Mouse (Mus musculus) CH12.LX (cell line): Measurements from ENCODE around the gene Cenpp. TPM values are rescaled to one million over a fixed set of nuclear protein-coding genes. Genes with fewer than 3 reads are reported as not detected.

Experiments
- DNase-seq: peaks from one replicate; pipeline ENCODE4 v3.0.0-alpha.2; 2013; ENCODE audit errors: extremely low read depth
- H3K27ac ChIP-seq: 2 replicates; pipeline ENCODE4 v1.5.1; 2012; ENCODE audit warnings: low read depth, mild to moderate bottlenecking, control low read depth, moderate library complexity; ENCODE audit not compliant: insufficient read depth
- H3K27me3 ChIP-seq: replicated peaks from 2 replicates; pipeline ENCODE3; 2012; ENCODE audit warnings: inconsistent platforms
- H3K36me3 ChIP-seq, 2 experiments: replicated peaks in 1 of 2; 2 replicates each; pipeline versions ENCODE3 to v1.6.1; 2012; ENCODE audit warnings: inconsistent platforms in 1 of 2, low read length in 1 of 2, mild to moderate bottlenecking in 1 of 2, mixed read lengths in 1 of 2, moderate library complexity in 1 of 2; ENCODE audit not compliant: control insufficient read depth in 1 of 2, insufficient read depth in 1 of 2
- H3K4me1 ChIP-seq, 2 experiments: 2 replicates each; pipeline ENCODE4 v1.6.1; 2012; ENCODE audit warnings: inconsistent platforms in 1 of 2, moderate library complexity in 1 of 2; ENCODE audit not compliant: insufficient read depth in 2 of 2, control insufficient read depth in 1 of 2
- H3K4me2 ChIP-seq: 2 replicates; pipeline ENCODE4 v1.6.1; 2012; ENCODE audit warnings: low read depth, mild to moderate bottlenecking, control low read depth; ENCODE audit not compliant: poor library complexity, insufficient read depth, severe bottlenecking
- H3K4me3 ChIP-seq, 3 experiments: fragments of 150-350 bp in 1 of 3; sonication (generic) in 1 of 3; replicated peaks in 1 of 3; 2 replicates each; pipeline versions ENCODE3 to v1.5.1; 2011 to 2012; ENCODE audit warnings: low read depth in 2 of 3, low read length in 2 of 3, mild to moderate bottlenecking in 2 of 3, moderate library complexity in 2 of 3, control low read depth in 1 of 3, improper control_type of control experiment in 1 of 3, inconsistent platforms in 1 of 3, mixed read lengths in 1 of 3; ENCODE audit not compliant: poor library complexity in 1 of 3
- H3K79me2 ChIP-seq: replicated peaks from 2 replicates; pipeline ENCODE4 v1.6.1; 2012; ENCODE audit warnings: mild to moderate bottlenecking, moderate library complexity; ENCODE audit not compliant: control insufficient read depth, poor library complexity, insufficient read depth, severe bottlenecking; ENCODE audit errors: extremely low read depth
- H3K9ac ChIP-seq: 2 replicates; pipeline ENCODE4 v1.6.1; 2012; ENCODE audit warnings: low read depth, mild to moderate bottlenecking, control low read depth, moderate library complexity; ENCODE audit not compliant: insufficient read depth
- H3K9me3 ChIP-seq: replicated peaks from 2 replicates; pipeline ENCODE3; 2012; ENCODE audit warnings: low read length, inconsistent platforms, mixed read lengths
- BHLHE40 ChIP-seq: IDR thresholded peaks from 2 replicates; pipeline ENCODE4 v1.6.1; 2011; ENCODE audit warnings: mild to moderate bottlenecking, low read depth, low read length, improper control_type of control experiment
- CHD2 ChIP-seq: IDR thresholded peaks from 2 replicates; pipeline ENCODE4 v1.6.1; 2011; ENCODE audit warnings: low read length, improper control_type of control experiment
- ELF1 ChIP-seq: IDR thresholded peaks from 2 replicates; pipeline ENCODE4 v1.6.1; 2014; ENCODE audit warnings: low read depth, mild to moderate bottlenecking, inconsistent platforms, low read length, improper control_type of control experiment
- ETS1 ChIP-seq: conservative IDR thresholded peaks from 2 replicates; pipeline ENCODE4 v1.6.1; 2012; ENCODE audit warnings: low read depth, mild to moderate bottlenecking, inconsistent platforms, low read length, improper control_type of control experiment, moderate library complexity
- GABPA ChIP-seq: IDR thresholded peaks from 2 replicates; pipeline ENCODE4 v1.6.1; 2012; ENCODE audit warnings: low read depth, low read length, improper control_type of control experiment, inconsistent platforms; ENCODE audit not compliant: insufficient replicate concordance
- HCFC1 ChIP-seq: IDR thresholded peaks from 2 replicates; pipeline ENCODE4 v1.6.1; 2012; ENCODE audit warnings: low read depth, mild to moderate bottlenecking, inconsistent platforms, low read length, improper control_type of control experiment
- IRF4 ChIP-seq: IDR thresholded peaks from 2 replicates; pipeline ENCODE4 v1.6.1; 2014; ENCODE audit warnings: low read depth, mild to moderate bottlenecking, inconsistent platforms, low read length, improper control_type of control experiment
- JUN ChIP-seq: IDR thresholded peaks from 2 replicates; pipeline ENCODE4 v1.6.1; 2011; ENCODE audit warnings: low read depth, mild to moderate bottlenecking, low read length, improper control_type of control experiment, moderate library complexity; ENCODE audit not compliant: insufficient read depth
- MAX ChIP-seq: IDR thresholded peaks from 2 replicates; pipeline ENCODE4 v1.6.1; 2011; ENCODE audit warnings: low read length, improper control_type of control experiment
- MAZ ChIP-seq: IDR thresholded peaks from 2 replicates; pipeline ENCODE4 v1.6.1; 2012; ENCODE audit warnings: low read depth, mild to moderate bottlenecking, inconsistent platforms, low read length, improper control_type of control experiment, moderate library complexity
- MYC ChIP-seq: IDR thresholded peaks from 2 replicates; pipeline ENCODE4 v1.6.1; 2011; ENCODE audit warnings: low read depth, mild to moderate bottlenecking, improper control_type of control experiment, low read length
- NELFE ChIP-seq: IDR thresholded peaks from 2 replicates; pipeline ENCODE4 v1.6.1; 2011; ENCODE audit warnings: low read depth, low read length, improper control_type of control experiment
- NRF1 ChIP-seq: IDR thresholded peaks from 2 replicates; pipeline ENCODE4 v1.6.1; 2014; ENCODE audit warnings: low read depth, mild to moderate bottlenecking, inconsistent platforms, low read length, improper control_type of control experiment, moderate library complexity
- RAD21 ChIP-seq: IDR thresholded peaks from 2 replicates; pipeline ENCODE4 v1.6.1; 2011; ENCODE audit warnings: low read depth, mild to moderate bottlenecking, low read length, improper control_type of control experiment, moderate library complexity
- RCOR1 ChIP-seq: conservative IDR thresholded peaks from 2 replicates; pipeline ENCODE4 v1.6.1; 2012; ENCODE audit warnings: low read depth, mild to moderate bottlenecking, inconsistent platforms, low read length, improper control_type of control experiment
- SIN3A ChIP-seq: IDR thresholded peaks from 2 replicates; pipeline ENCODE4 v1.6.1; 2012; ENCODE audit warnings: low read length, improper control_type of control experiment, inconsistent platforms
- SMC3 ChIP-seq: IDR thresholded peaks from 2 replicates; pipeline ENCODE4 v1.6.1; 2011; ENCODE audit warnings: low read depth, low read length, improper control_type of control experiment
- USF1 ChIP-seq: IDR thresholded peaks from 2 replicates; pipeline ENCODE4 v1.6.1; 2014; ENCODE audit warnings: low read depth, mild to moderate bottlenecking, inconsistent platforms, low read length, improper control_type of control experiment
- ZC3H11A ChIP-seq: IDR thresholded peaks from 2 replicates; pipeline ENCODE4 v1.6.1; 2012; ENCODE audit warnings: low read depth, mild to moderate bottlenecking, inconsistent platforms, low read length, improper control_type of control experiment
- ZKSCAN1 ChIP-seq: IDR thresholded peaks from 2 replicates; pipeline ENCODE4 v1.6.1; 2012; ENCODE audit warnings: low read depth, inconsistent platforms, low read length, improper control_type of control experiment, borderline replicate concordance
- ZMIZ1 ChIP-seq: IDR thresholded peaks from 2 replicates; pipeline ENCODE4 v1.6.1; 2012; ENCODE audit warnings: low read depth, mild to moderate bottlenecking, inconsistent platforms, low read length, improper control_type of control experiment
- ZNF384 ChIP-seq: IDR thresholded peaks from 2 replicates; pipeline ENCODE4 v1.6.1; 2012; ENCODE audit warnings: low read depth, low read length, improper control_type of control experiment, inconsistent platforms
- dilution Hi-C: fragments of 300-500 bp; cut with MboI; formaldehyde crosslinking; loops from 2 replicates; pipeline ENCODE4 v1.14.3; 2020; ENCODE audit warnings: low sequenced_read_pairs; ENCODE audit not compliant: extremely low pct_unique_long_range_greater_than_20kb, extremely low pct_ligation_motif_present
- in situ Hi-C: fragments of 300-500 bp; cut with MboI; formaldehyde crosslinking; loops from 3 replicates; pipeline ENCODE4 v1.14.3; 2019; ENCODE audit warnings: low sequenced_read_pairs, low pct_ligation_motif_present, low pct_unique_long_range_greater_than_20kb, mixed read lengths
- polyA plus RNA-seq: library from polyadenylated mRNA; unstranded; fragments of >175 nt; gene quantifications from 2 replicates; pipeline ENCODE4 v1.2.1, GENCODE M21; 2012; ENCODE audit warnings: low read depth; ENCODE audit not compliant: insufficient read length
- total RNA-seq, 2 experiments: library from RNA; depleted of rRNA; stranded (reverse); fragments of 300-350 nt in 1 of 2; fragments of >200 nt in 1 of 2; gene quantifications; 2 replicates each; pipeline ENCODE4 v1.2.3; 2012 to 2014

Cenpp gene
- total and polyA plus RNA-seq, 3 experiments, result 11.2 to 35.3 (median 11.8) TPM

DNA sequence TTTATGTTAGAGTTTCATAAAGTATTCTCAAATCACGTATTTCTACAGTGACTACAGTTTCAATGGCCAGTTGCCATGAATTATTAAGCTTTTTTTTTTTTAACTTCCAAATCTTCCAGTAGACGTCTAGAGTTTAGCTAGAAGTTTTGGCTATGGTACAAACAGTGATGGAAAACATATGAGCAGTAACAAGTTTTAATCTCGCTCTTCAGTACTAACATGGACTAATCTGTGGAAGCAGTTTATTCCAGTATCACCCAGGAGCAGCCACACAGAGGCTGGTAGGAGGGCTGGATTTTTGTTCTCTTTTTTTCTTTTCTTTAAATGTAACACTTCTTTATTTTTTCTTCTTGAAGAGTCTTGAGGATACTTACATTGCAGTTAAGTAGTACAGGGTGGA, 108.3 kb downstream of the Cenpp start, which contains the start of gene Aspn:
TSS of gene Aspn (plus strand) at position 165 of the 400 bp plus-strand sequence.
- no peak for DNase-seq
- in situ Hi-C loops (no loop called here), dilution Hi-C loops (no loop called here)
- no peak within 1 kb of the TSS for H3K4me2 ChIP-seq
- H3K27me3 ChIP-seq, result no peaks in the 10 kb centered on the region
- no peak within 1 kb of the TSS for H3K27ac ChIP-seq
- H3K79me2 ChIP-seq, result no peaks in the 10 kb centered on the region
- H3K4me1 ChIP-seq, result peaks cover 0 to 10% of the 10 kb centered on the region in 2 experiments; a peak in 2 of 4 replicates
- H3K4me3 ChIP-seq, result no peak within 1 kb of the TSS
- peaks cover 0 to 3% of the 10 kb centered on the region in 2 experiments for H3K36me3 ChIP-seq
- no peak within 1 kb of the TSS for H3K9ac ChIP-seq
- H3K9me3 ChIP-seq, result no peaks in the 10 kb centered on the region
- no peak for TF ChIP-seq IRF4
- TF ChIP-seq BHLHE40, result no peak
- TF ChIP-seq JUN, result no peak
- TF ChIP-seq ZKSCAN1, result no peak
- TF ChIP-seq RAD21, result no peak
- TF ChIP-seq SMC3, result no peak
- TF ChIP-seq RCOR1, result no peak
- TF ChIP-seq ETS1, result no peak
- no peak for TF ChIP-seq NRF1
- TF ChIP-seq MAX, result no peak
- no peak for TF ChIP-seq SIN3A
- TF ChIP-seq MAZ, result no peak
- no peak for TF ChIP-seq MYC

DNA sequence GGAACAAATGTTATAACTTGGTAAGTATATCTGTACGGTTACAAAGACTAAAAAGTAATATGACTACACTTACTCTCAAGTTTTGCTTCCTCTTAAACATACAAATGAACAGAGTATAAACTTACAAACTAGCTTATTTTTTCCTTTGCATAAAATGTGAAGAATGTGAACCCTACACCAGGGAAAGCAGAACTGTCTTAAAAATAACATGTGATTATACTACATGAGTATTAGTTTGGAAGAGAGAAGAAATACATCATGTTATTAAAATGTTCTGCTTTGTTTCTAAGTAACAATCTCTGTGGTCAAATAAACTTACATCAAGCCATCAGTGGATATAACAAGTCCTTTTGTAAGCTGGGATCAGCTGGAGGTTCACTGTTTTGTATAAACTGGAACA, 113.9 kb downstream of the Cenpp start:
- Histone ChIP-seq H3K4me2 (no peak overlapping the region), H3K79me2 (no peaks in the 10 kb centered on the region), H3K4me1 (peaks cover 0 to 14% of the 10 kb centered on the region in 2 experiments; a peak in 2 of 4 replicates), H3K27ac (no peak overlapping the region), H3K27me3 (no peaks in the 10 kb centered on the region), H3K4me3 (no peak overlapping the region), H3K36me3 (no peaks in the 10 kb centered on the region), H3K9me3 (no peaks in the 10 kb centered on the region), H3K9ac (no peak overlapping the region)
- dilution Hi-C loops (no loop called here), in situ Hi-C loops (no loop called here)
- TF ChIP-seq ZC3H11A (no peak), ZMIZ1 (no peak), USF1 (no peak), ELF1 (no peak), HCFC1 (no peak), CHD2 (no peak), NELFE (no peak), MYC (no peak), SIN3A (no peak), ZNF384 (no peak), BHLHE40 (no peak), GABPA (no peak), IRF4 (no peak)
- no peak for DNase-seq
